Mouse (Mus musculus): Measurements from ENCODE around the gene Tbcc.

Gene Tbcc

GRCm38 (mm10) chr17:46870913-46871312 is 19.6 kb upstream of the Tbcc start:
- no peak for DNase-seq

GRCm38 (mm10) chr17:46872806-46873205 is 17.7 kb upstream of the Tbcc start:
- no peak for DNase-seq

- DNase-seq: peak; percentile 36
Measured at GRCm38 (mm10) chr17:46874133-46874532, 16.4 kb upstream of the Tbcc start.

- DNase-seq: no peak
Measured at GRCm38 (mm10) chr17:46875626-46876025, 14.9 kb upstream of the Tbcc start.

- DNase-seq: peak; percentile 52
Measured at GRCm38 (mm10) chr17:46876371-46876950, 14.0 kb upstream of the Tbcc start.

GRCm38 (mm10) chr17:46877061-46877460 is 13.4 kb upstream of the Tbcc start:
- DNase-seq: no peak

- DNase-seq: peak; percentile 37
Measured at GRCm38 (mm10) chr17:46879841-46880311, 10.6 kb upstream of the Tbcc start.

- no peak for DNase-seq
Measured at GRCm38 (mm10) chr17:46880322-46880721, 10.2 kb upstream of the Tbcc start.

- DNase-seq: no peak
Measured at GRCm38 (mm10) chr17:46881728-46882127, 8.8 kb upstream of the Tbcc start.

GRCm38 (mm10) chr17:46883107-46883506 is 7.4 kb upstream of the Tbcc start:
- DNase-seq: peak; percentile 21

- no peak for DNase-seq
Measured at GRCm38 (mm10) chr17:46884766-46885165, 5.7 kb upstream of the Tbcc start.

GRCm38 (mm10) chr17:46885218-46885909 is 5.1 kb upstream of the Tbcc start:
- no peak for DNase-seq

- DNase-seq: no peak
Measured at GRCm38 (mm10) chr17:46885910-46886643, 4.4 kb upstream of the Tbcc start.

- DNase-seq: peak; percentile 52
Measured at GRCm38 (mm10) chr17:46888511-46889212, 1.8 kb upstream of the Tbcc start.

- DNase-seq: peak; percentile 87
Measured at GRCm38 (mm10) chr17:46889450-46890084, 917 bp upstream of the Tbcc start.

GRCm38 (mm10) chr17:46890843-46891594 is 535 bp downstream of the Tbcc start:
- peak; percentile 62 for DNase-seq

- no peak for DNase-seq
Measured at GRCm38 (mm10) chr17:46895426-46895825, 4.9 kb downstream of the Tbcc start.

- DNase-seq: no peak
Measured at GRCm38 (mm10) chr17:46897221-46897950, 6.9 kb downstream of the Tbcc start.

- DNase-seq: no peak
Measured at GRCm38 (mm10) chr17:46900941-46901340, 10.5 kb downstream of the Tbcc start.

GRCm38 (mm10) chr17:46903876-46904490 is 13.5 kb downstream of the Tbcc start:
- peak; percentile 81 for DNase-seq

GRCm38 (mm10) chr17:46910186-46910585 is 19.7 kb downstream of the Tbcc start, which contains the start of gene Prph2:
Gene Prph2 (plus strand): TSS chr17:46910459.
- no peak for DNase-seq

Data from kidney, adult 18-20 months (tissue).